Mouse (Mus musculus): ENCODE results near the gene Ms4a15. TPM values are rescaled to one million over a fixed set of nuclear protein-coding genes. Genes with fewer than 3 reads are reported as not detected.

Ms4a15 gene
- polyA plus RNA-seq, 2 experiments = not detected

DNA sequence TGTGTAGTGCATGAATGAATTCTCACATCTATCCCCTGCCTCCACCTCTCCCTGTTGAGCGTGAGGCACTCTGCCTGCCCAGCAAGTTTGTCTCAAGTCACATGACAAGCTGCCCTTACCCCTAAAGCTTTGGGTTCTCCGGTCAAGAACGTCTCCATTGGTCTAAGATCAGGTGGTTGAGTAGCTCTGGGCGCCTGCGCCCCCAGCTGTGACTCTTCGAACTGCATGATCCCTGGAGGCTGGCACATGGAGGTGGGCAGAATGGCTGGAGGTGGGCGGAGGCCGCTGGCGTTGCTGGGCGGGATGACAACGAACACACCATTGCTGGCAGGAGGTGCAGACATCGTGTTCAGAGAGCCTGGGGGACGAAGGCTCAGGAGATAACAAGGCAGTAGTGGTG, 8.5 kb downstream of the Ms4a15 start:
- Histone ChIP-seq H3K4me1 (replicated peaks; ENCODE audit: control insufficient read depth in 2 of 2, insufficient read depth in 2 of 2, low read length in 1 of 2) (peaks cover 0 to 6% of the 10 kb centered on the region in 2 experiments; a peak in 2 of 4 replicates), H3K4me3 (ENCODE audit: insufficient read depth in 1 of 2, low read depth in 2 of 2, low read length in 2 of 2) (no peak overlapping the region), H3K9me3 (ENCODE audit: control insufficient read depth, low read length) (no peaks in the 10 kb centered on the region), H3K36me3 (replicated peaks; ENCODE audit: control insufficient read depth, insufficient read depth, low read depth) (no peaks in the 10 kb centered on the region), H3K27me3 (ENCODE audit: control insufficient read depth, insufficient read depth, low read length) (no peaks in the 10 kb centered on the region), H3K4me2 (ENCODE audit: low read depth) (no peak overlapping the region), H3K9ac (replicated peaks) (no peak overlapping the region), H3K27ac (no peak overlapping the region)
- ATAC-seq (ENCODE audit: insufficient read depth) = no peak
- DNase-seq (ENCODE audit: low read depth in 3 of 3, low spot score in 3 of 3) = no peak
- 54% methylated on average over 13 of the region's 13 CpGs for WGBS (ENCODE audit: insufficient replicate concordance)
- no peak for TF ChIP-seq EP300 (IDR thresholded peaks at IDR 0.05; ENCODE audit: low read depth)
- TF ChIP-seq CTCF (IDR thresholded peaks at IDR 0.05; ENCODE audit: low read depth) = peak; percentile 22

DNA sequence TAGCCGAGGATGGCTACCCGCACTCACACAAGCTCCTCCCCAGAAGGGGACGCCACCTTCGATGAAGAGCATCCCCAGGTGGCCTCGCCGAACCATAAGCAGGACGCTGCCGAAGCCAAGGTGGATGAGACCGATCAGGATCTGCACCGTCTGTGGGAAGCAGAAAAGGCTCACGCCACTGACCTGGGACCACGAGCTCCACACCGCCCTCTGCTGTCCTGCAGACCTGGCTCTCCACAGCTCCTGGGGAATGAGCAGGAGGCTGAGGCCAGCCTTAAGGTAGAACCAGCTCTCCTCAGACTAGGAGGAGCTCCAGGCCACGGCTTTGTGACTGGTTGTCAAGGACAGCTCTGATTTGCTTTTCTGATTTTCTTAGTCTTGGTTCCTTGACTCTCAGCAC, 9.9 kb downstream of the Ms4a15 start:
- no peak overlapping the region for H3K9ac ChIP-seq (replicated peaks)
- H3K4me2 ChIP-seq (ENCODE audit: low read depth) = no peak overlapping the region
- DNase-seq (ENCODE audit: low read depth in 3 of 3, low spot score in 3 of 3) (no peak), ATAC-seq (ENCODE audit: insufficient read depth) (no peak)
- H3K27me3 ChIP-seq (ENCODE audit: control insufficient read depth, insufficient read depth, low read length) = no peaks in the 10 kb centered on the region
- no peaks in the 10 kb centered on the region for H3K36me3 ChIP-seq (replicated peaks; ENCODE audit: control insufficient read depth, insufficient read depth, low read depth)
- H3K27ac ChIP-seq = no peak overlapping the region
- no peak overlapping the region for H3K4me3 ChIP-seq (ENCODE audit: insufficient read depth in 1 of 2, low read depth in 2 of 2, low read length in 2 of 2)
- peaks cover 0 to 8% of the 10 kb centered on the region in 2 experiments; a peak in 2 of 4 replicates for H3K4me1 ChIP-seq (replicated peaks; ENCODE audit: control insufficient read depth in 2 of 2, insufficient read depth in 2 of 2, low read length in 1 of 2)
- H3K9me3 ChIP-seq (ENCODE audit: control insufficient read depth, low read length) = no peaks in the 10 kb centered on the region
- peak; percentile 76 for TF ChIP-seq CTCF (IDR thresholded peaks at IDR 0.05; ENCODE audit: low read depth)
- no peak for TF ChIP-seq EP300 (IDR thresholded peaks at IDR 0.05; ENCODE audit: low read depth)
- 21% methylated on average over 14 of the region's 14 CpGs for WGBS (ENCODE audit: insufficient replicate concordance)

GRCm38 (mm10) chr19:10980210-10980609, 12.8 kb downstream of the Ms4a15 start:
- Histone ChIP-seq H3K4me2 (ENCODE audit: low read depth) (peak overlapping the region; percentile 37; the same call in 1 of the 2 replicates), H3K9me3 (ENCODE audit: control insufficient read depth, low read length) (no peaks in the 10 kb centered on the region), H3K4me1 (replicated peaks; ENCODE audit: control insufficient read depth in 2 of 2, insufficient read depth in 2 of 2, low read length in 1 of 2) (peaks cover 0 to 8% of the 10 kb centered on the region in 2 experiments; a peak in 2 of 4 replicates), H3K4me3 (ENCODE audit: insufficient read depth in 1 of 2, low read depth in 2 of 2, low read length in 2 of 2) (peak overlapping the region in 1 of 2 experiments; percentile 14; a peak in 1 of 4 replicates), H3K36me3 (replicated peaks; ENCODE audit: control insufficient read depth, insufficient read depth, low read depth) (no peaks in the 10 kb centered on the region), H3K27ac (no peak overlapping the region), H3K27me3 (ENCODE audit: control insufficient read depth, insufficient read depth, low read length) (no peaks in the 10 kb centered on the region), H3K9ac (replicated peaks) (no peak overlapping the region)
- 44% methylated on average over 5 of the region's 5 CpGs for WGBS (ENCODE audit: insufficient replicate concordance)
- DNase-seq (ENCODE audit: low read depth in 3 of 3, low spot score in 3 of 3) (no peak), ATAC-seq (ENCODE audit: insufficient read depth) (no peak)
- TF ChIP-seq EP300 (IDR thresholded peaks at IDR 0.05; ENCODE audit: low read depth) (no peak), CTCF (IDR thresholded peaks at IDR 0.05; ENCODE audit: low read depth) (no peak)

- peak; percentile 47; the same call in 1 of the 2 replicates for ATAC-seq (ENCODE audit: insufficient read depth)
- TF ChIP-seq EP300 (IDR thresholded peaks at IDR 0.05; ENCODE audit: low read depth) (no peak), CTCF (IDR thresholded peaks at IDR 0.05; ENCODE audit: low read depth) (peak; percentile 79)
- H3K36me3 ChIP-seq (replicated peaks; ENCODE audit: control insufficient read depth, insufficient read depth, low read depth) = no peaks in the 10 kb centered on the region
- no peak overlapping the region for H3K27ac ChIP-seq
- peaks cover 0 to 8% of the 10 kb centered on the region in 2 experiments; a peak in 2 of 4 replicates for H3K4me1 ChIP-seq (replicated peaks; ENCODE audit: control insufficient read depth in 2 of 2, insufficient read depth in 2 of 2, low read length in 1 of 2)
- peak; percentile 47 to 58 (median 50) for DNase-seq (ENCODE audit: low read depth in 3 of 3, low spot score in 3 of 3)
- H3K27me3 ChIP-seq (ENCODE audit: control insufficient read depth, insufficient read depth, low read length) = no peaks in the 10 kb centered on the region
- no peak overlapping the region for H3K9ac ChIP-seq (replicated peaks)
- no peaks in the 10 kb centered on the region for H3K9me3 ChIP-seq (ENCODE audit: control insufficient read depth, low read length)
- 6% methylated on average over 18 of the region's 18 CpGs for WGBS (ENCODE audit: insufficient replicate concordance)
- peak overlapping the region in 1 of 2 experiments; percentile 14; a peak in 1 of 4 replicates for H3K4me3 ChIP-seq (ENCODE audit: insufficient read depth in 1 of 2, low read depth in 2 of 2, low read length in 2 of 2)
- peak overlapping the region; percentile 37 for H3K4me2 ChIP-seq (ENCODE audit: low read depth)
Measured at GRCm38 (mm10) chr19:10979184-10980168, 13.6 kb downstream of the Ms4a15 start.

DNA sequence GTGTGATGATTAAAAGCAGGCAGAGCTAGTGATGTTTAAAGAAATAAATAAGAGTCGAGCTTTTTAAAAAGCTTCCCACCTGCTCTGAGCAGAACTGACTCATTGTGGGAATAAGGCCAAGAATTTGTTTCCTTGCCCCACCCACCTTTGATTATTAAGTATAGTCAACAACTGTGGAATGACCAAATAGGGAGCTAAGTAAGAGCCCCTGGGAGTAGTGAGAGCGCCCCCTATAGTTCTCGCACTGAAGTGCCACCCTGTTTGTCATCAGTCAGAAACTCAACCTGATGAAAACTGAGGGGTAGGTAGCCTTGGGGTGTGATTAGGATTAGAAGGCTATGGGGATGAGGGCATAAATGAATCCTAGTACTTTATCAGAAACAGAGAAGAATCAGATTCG, 16.7 kb downstream of the Ms4a15 start:
- Histone ChIP-seq H3K27ac (no peak overlapping the region), H3K4me2 (ENCODE audit: low read depth) (no peak overlapping the region), H3K4me1 (replicated peaks; ENCODE audit: control insufficient read depth in 2 of 2, insufficient read depth in 2 of 2, low read length in 1 of 2) (peaks cover 0 to 9% of the 10 kb centered on the region in 2 experiments; a peak in 2 of 4 replicates), H3K27me3 (ENCODE audit: control insufficient read depth, insufficient read depth, low read length) (no peaks in the 10 kb centered on the region), H3K9ac (replicated peaks) (no peak overlapping the region), H3K4me3 (ENCODE audit: insufficient read depth in 1 of 2, low read depth in 2 of 2, low read length in 2 of 2) (no peak overlapping the region), H3K36me3 (replicated peaks; ENCODE audit: control insufficient read depth, insufficient read depth, low read depth) (no peaks in the 10 kb centered on the region), H3K9me3 (ENCODE audit: control insufficient read depth, low read length) (no peaks in the 10 kb centered on the region)
- no peak for ATAC-seq (ENCODE audit: insufficient read depth)
- TF ChIP-seq EP300 (IDR thresholded peaks at IDR 0.05; ENCODE audit: low read depth) (no peak), CTCF (IDR thresholded peaks at IDR 0.05; ENCODE audit: low read depth) (peak; percentile 52)
- DNase-seq (ENCODE audit: low read depth in 3 of 3, low spot score in 3 of 3) = no peak
- 25% methylated on average over 4 of the region's 4 CpGs for WGBS (ENCODE audit: insufficient replicate concordance)

Measured in liver, embryonic 14.5 days (tissue).